Mouse (Mus musculus) layer of hippocampus, adult 2 months (tissue): ENCODE results near the gene Ptger1. TPM values are rescaled to one million over a fixed set of nuclear protein-coding genes. Genes with fewer than 3 reads are reported as not detected.

Source experiments
- DNase-seq, 2 experiments: peaks; one replicate each; pipeline ENCODE4 v3.0.0; 2022; ENCODE audit warnings: low spot score in 2 of 2
- H3K27ac ChIP-seq: fragments of 200-600 bp; 2 replicates; pipeline ENCODE4 v1.8.1; 2022
- H3K4me3 ChIP-seq: fragments of 200-600 bp; 2 replicates; pipeline ENCODE4 v1.8.1; 2022; ENCODE audit warnings: mild to moderate bottlenecking
- CTCF ChIP-seq: fragments of 200-600 bp; conservative IDR thresholded peaks from 2 replicates; pipeline ENCODE4 v1.8.1; 2022; ENCODE audit warnings: antibody characterized with exemption, mild to moderate bottlenecking, moderate library complexity
- total RNA-seq, 2 experiments: library from RNA; stranded (reverse); gene quantifications; 2 replicates each; pipeline ENCODE4 v1.2.3; 2021

The Ptger1 gene
- total RNA-seq, 2 experiments from 2014 or later, result 0.42 to 0.84 TPM

DNA sequence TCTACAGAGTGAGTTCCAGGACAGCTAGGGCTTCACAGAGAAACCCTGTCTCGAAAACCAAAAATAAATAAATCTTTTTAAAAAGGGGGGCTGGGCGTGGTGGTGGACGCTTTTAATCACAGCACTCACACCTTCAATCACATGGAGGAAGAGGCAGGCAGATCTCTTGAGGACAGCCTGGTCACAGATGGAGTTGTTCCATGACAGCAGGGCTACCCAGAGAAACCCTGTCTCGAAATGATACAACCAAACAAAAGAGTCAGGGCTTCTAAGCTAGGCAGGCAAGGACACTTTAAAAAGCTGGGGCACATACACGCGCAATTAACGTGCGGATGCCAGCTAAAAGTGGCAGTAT lies 48.2 kb downstream of the Ptger1 start:
- peak overlapping the region; percentile 95 for H3K4me3 ChIP-seq
- peak overlapping the region; percentile 98 for H3K27ac ChIP-seq
- DNase-seq, result no peak
- no peak for TF ChIP-seq CTCF

DNA sequence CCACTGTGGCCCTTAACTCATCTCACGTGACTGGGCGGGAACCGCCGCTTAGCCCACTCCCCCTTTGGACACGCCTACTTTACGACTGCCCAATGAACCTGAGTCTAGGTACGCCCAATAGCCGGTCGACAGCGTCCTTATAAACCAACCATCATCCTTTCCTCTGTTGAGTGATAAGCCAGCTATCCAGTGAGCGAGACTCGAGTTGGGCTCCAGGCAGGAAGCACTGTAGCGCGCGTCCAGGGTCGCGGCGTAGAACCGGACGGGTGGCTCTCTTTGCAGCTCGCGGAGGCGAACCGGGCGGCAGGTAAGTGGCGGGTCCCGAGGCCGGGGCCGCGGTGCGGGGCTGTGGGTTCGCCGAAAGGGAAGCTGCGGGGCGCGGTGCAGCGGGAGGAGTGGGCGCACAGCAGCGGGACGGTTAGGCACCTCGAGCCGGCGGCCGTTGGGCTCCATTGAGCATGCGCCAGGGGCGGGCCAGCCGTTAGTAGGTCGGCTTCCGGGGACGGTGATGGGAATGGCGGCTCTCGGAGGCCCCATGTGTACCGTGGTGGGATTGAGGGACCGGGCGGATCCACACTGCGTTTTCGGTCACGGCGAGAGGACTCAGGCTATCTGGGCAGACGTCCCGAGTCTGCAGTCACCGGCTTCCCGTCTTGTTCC lies 48.7 kb downstream of the Ptger1 start, which contains the start of gene Ddx39:
Gene Ddx39, plus strand, starts transcription at position 147 of the 660 bp plus-strand sequence.
- peak; percentile 33; the same call in 1 of the 2 replicates for TF ChIP-seq CTCF
- H3K4me3 ChIP-seq, result peak within 1 kb of the TSS; percentile 95
- DNase-seq, result peak; percentile 93 to 98
- peak within 1 kb of the TSS; percentile 98 for H3K27ac ChIP-seq

DNA sequence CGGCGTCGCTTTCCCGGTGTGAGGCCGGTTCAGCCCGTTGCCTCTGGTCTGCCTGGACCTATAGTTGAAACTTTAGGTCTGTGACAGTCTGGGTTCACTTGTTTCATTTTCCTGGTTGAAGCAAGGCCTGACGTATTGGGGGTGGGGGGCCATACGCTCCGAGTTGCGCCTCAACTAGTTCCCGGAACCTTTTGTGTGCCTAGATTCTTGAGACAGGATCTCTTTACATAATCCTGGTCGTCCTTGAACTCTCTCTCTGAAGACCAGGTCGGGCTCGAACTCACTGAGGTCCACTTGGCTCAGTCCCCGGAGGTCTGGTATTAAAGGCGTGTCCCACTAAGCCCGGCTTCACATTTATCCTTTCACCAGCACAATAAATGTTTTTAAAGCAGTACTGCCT lies 49.3 kb downstream of the Ptger1 start:
- H3K27ac ChIP-seq, result peak overlapping the region; percentile 98
- no peak for DNase-seq
- H3K4me3 ChIP-seq, result peak overlapping the region; percentile 95
- TF ChIP-seq CTCF, result no peak

DNA sequence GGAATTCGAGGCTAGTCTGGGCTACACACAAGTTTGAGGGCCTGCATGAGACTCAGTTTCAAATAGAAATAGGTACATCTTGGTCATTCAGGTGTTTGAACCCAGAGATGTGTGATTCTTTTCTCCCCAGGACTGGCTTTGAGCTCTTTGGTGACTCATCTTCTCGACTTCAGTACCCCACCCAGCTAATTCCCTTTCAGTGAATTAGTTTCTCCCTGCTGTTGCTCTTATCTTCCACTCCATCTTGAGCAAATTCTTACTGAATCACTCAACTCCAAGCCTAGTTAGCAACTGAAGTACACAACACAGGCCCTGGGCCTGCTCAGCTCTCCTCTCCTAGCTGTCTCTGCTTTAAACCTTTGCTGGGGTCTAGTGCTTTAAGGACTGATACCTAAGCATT lies 50.1 kb downstream of the Ptger1 start:
- TF ChIP-seq CTCF, result no peak
- Histone ChIP-seq H3K4me3 (no peak overlapping the region; the same call in 1 of the 2 replicates), H3K27ac (no peak overlapping the region)
- DNase-seq, result no peak

DNA sequence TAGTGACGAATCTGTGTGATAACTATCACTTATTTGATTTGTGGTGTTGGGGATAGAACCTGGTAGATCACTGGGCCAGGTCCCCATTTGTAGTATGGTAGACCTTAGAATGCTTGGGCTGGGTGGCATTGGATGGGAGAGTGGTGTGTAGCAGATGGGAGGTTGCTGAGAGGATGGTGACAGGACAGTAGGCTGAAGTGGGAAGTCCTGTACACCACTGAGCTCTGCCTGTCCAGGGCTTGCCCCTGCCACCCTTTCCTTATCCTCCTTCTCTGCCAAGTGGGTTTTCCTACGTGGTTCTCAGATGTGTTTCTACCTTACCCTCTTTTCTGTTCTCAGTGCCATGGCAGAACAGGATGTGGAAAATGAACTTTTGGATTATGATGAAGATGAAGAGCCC lies 52.6 kb downstream of the Ptger1 start:
- H3K27ac ChIP-seq, result no peak overlapping the region
- no peak for DNase-seq
- H3K4me3 ChIP-seq, result no peak overlapping the region
- no peak for TF ChIP-seq CTCF

- no peak overlapping the region for H3K4me3 ChIP-seq
- DNase-seq, result no peak
- no peak for TF ChIP-seq CTCF
- no peak overlapping the region for H3K27ac ChIP-seq
Measured at GRCm38 (mm10) chr8:83719693-83720092, 53.2 kb downstream of the Ptger1 start.

GRCm38 (mm10) chr8:83721405-83722025 lies 55.0 kb downstream of the Ptger1 start:
- DNase-seq, result no peak
- no peak for TF ChIP-seq CTCF
- Histone ChIP-seq H3K27ac (no peak overlapping the region), H3K4me3 (no peak overlapping the region)

Other genes with a start within 250 kb of the Ptger1 start
- gene Scoc, start 208.3 kb upstream of the Ptger1 start, total RNA-seq, result 100 to 1,000 TPM; 211 to 218 TPM
- gene Olfr370, start 130.9 kb upstream of the Ptger1 start, total RNA-seq, result not detected
- 100 to 1,000 TPM; 154 to 156 TPM for gene Ndufb7, start 100.0 kb upstream of the Ptger1 start, total RNA-seq
- gene Tecr, start 58.7 kb upstream of the Ptger1 start, total RNA-seq, result 100 to 1,000 TPM; 503 to 542 TPM
- gene Dnajb1, start 58.5 kb upstream of the Ptger1 start, total RNA-seq, result 10 to 100 TPM; 36.5 to 37.6 TPM
- gene Gipc1, start 14.0 kb upstream of the Ptger1 start, total RNA-seq, result 10 to 100 TPM; 52.8 to 55.4 TPM
- 10 to 100 TPM; 47.9 to 56.8 TPM for gene Pkn1, start 32.5 kb downstream of the Ptger1 start, total RNA-seq
- 10 to 100 TPM; 17.9 to 20.4 TPM for gene Ddx39, start 48.5 kb downstream of the Ptger1 start, total RNA-seq
- gene Adgre5, start 74.6 kb downstream of the Ptger1 start, total RNA-seq, result 10 to 100 TPM in 1 of 2 experiments, 1 to 10 TPM in 1; 8.1 to 12.4 TPM
- 100 to 1,000 TPM; 328 to 329 TPM for gene Adgrl1, start 233.4 kb downstream of the Ptger1 start, total RNA-seq